Mouse (Mus musculus): ENCODE results near the gene Pex10.

DNA sequence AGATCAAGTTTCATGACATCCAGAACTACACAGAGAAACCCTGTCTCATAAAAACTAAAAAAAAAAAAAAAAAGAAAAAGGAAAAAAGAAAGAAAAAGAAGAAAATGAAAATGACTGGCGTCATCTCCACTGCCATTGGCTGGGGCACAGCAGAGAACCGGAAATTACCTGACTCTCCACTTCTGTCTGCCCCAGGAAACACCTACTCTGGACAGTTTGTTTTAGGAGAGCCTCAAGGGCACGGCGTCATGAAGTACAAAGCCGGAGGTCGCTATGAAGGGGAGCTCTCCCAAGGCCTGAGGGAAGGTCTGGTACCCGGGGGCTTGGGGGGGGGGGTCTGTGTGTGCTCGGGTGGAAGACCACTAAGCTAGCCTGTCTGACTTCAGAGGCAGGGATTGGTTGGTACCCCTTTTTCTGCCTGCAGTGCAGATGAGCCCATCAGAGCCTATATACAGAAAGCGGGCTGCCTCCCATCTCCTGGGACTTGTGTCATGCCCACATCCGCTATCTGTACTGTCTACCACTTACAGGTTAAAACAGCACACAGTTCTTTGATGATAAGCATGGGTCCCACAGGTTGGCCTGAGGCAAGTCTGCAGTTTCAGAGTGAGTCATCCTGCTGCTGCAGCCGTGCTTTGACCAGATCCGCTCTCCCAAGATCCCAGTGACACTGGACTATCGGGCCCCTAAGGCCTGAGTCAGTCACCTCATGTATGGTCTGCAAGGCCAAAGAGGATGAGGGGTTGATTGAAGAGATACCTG, 24.1 kb downstream of the Pex10 start:
- TF ChIP-seq CTCF (IDR thresholded peaks at IDR 0.05; ENCODE audit: low read depth) (no peak), EP300 (IDR thresholded peaks at IDR 0.05; ENCODE audit: low read depth) (no peak)
